Mouse (Mus musculus) embryo, embryonic 11.5 days (tissue): ENCODE measurements around the gene Gas2.
A peak's percentile ranks its signal among the peaks of the same experiment; 100 is the strongest.

ENCODE experiments used
- DNase-seq: peaks from one replicate; pipeline ENCODE4 v3.0.0-alpha.2; 2012; ENCODE audit warnings: low read depth, low spot score

The Gas2 gene

GRCm38 (mm10) chr7:51861250-51862096, at the start of gene Gas2:
Gene Gas2 (plus strand): TSS chr7:51862015.
- DNase-seq = peak; percentile 81

GRCm38 (mm10) chr7:51815473-51816282, 46.1 kb upstream of the Gas2 start:
- DNase-seq = no peak

GRCm38 (mm10) chr7:51816283-51816839, 45.5 kb upstream of the Gas2 start:
- DNase-seq = no peak

GRCm38 (mm10) chr7:51818251-51818974, 43.4 kb upstream of the Gas2 start:
- no peak for DNase-seq

- no peak for DNase-seq
Measured at GRCm38 (mm10) chr7:51819891-51820290, 41.9 kb upstream of the Gas2 start.

- DNase-seq = no peak
Measured at GRCm38 (mm10) chr7:51821467-51821866, 40.3 kb upstream of the Gas2 start.

DNA sequence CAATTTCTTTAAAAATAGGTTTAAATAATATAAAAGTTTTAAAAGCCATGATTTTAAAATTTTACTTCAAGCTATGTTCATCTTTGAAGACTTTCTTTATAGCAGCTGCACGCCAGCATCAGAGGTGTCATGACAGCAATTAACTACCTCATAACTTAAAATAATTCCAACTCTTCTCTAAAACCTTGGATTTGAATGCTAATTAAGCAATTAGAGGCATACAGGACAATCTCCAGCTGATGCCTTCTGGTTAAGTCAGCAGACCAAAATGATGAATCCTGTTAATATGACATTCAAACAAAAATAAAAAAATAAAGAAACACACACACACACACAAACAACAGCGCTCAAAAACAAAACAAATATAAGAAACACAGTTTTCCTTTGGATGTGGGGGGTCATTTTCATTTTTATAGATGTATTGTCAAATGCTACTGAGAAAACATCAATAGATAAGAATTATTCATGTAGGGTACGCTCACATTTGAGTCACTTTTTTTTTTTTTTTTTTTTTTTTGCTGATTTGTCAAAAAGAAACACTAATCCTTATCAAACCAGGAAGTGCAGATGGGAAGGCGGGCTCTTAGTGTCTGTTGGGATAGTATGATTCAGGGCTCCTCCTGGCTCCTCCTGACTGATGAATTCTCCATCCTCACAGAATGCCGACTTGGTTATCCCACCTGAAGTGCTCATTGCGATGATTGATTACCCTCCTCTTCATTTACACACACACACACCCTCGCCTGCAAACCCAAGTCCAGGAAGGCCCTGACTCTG, 38.1 kb upstream of the Gas2 start:
- DNase-seq = no peak

GRCm38 (mm10) chr7:51831917-51832316, 29.9 kb upstream of the Gas2 start:
- peak; percentile 44 for DNase-seq

- DNase-seq = no peak
Measured at GRCm38 (mm10) chr7:51840515-51840914, 21.3 kb upstream of the Gas2 start.

- DNase-seq = no peak
Measured at GRCm38 (mm10) chr7:51850877-51851276, 10.9 kb upstream of the Gas2 start.

GRCm38 (mm10) chr7:51851890-51852507, 9.8 kb upstream of the Gas2 start:
- DNase-seq = no peak

DNA sequence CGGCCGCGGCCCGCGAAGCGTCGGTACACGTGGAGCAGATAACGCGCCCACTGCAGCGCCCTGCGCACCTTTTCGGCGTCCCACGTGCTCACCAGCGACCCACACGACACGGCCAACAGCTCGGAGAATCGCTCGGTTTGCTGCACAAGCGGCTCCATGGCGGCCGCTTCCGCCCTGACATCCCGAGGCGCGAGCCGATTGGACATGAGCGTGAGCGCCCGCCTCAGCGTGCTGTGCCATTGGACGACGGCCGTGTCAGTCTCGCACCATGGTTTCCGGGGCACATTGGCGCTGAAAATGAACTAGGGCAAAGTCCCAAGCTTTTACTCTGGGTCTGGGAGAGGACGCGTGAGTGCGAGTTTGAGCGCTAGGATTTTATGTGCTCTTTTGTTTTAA, 280 bp downstream of the Gas2 start, which contains the start of gene Fancf:
TSS of gene Fancf (minus strand) at position 171 of the 396 bp plus-strand sequence.
- peak; percentile 90 for DNase-seq

GRCm38 (mm10) chr7:51862842-51863241, 1.0 kb downstream of the Gas2 start:
- no peak for DNase-seq

GRCm38 (mm10) chr7:51865336-51865735, 3.5 kb downstream of the Gas2 start:
- DNase-seq = no peak

GRCm38 (mm10) chr7:51867983-51868382, 6.2 kb downstream of the Gas2 start:
- no peak for DNase-seq

DNA sequence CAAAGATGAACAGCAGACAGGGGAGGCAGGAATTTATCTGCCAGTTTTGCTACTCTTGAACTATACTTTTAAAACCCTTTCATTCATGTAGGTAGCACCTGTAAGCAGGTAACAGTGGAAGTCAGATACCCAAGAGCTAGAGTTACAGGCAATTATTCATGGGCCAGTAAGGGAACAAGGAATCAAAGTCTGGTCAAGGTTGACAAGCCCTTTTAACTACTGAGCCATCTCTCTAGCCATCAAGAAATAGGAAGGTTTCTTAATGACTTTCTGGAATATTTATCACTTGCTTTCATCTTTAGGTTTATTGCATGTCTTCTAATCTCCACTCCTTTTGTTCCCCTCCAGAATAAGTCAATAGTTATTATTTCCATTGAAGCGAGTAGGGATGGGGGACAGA, 10.2 kb downstream of the Gas2 start:
- DNase-seq = no peak

DNA sequence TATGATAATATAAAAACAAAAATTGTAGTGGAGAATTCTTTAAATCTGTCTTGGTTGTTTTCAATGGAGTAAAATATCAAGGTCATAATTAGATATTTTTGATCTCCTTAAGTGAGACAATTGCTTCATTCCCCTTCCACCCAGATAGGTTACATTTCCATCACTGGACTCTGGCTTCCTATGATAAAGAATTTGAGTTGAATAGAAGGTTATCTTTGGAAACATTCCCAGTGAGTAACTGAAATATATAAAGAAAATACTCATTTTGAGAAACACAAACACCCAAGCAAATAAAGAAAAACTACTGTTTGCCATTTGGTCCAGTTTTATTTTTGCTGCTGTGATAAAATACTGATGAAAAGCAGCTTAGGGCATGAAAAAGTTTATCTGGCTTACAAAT, 10.8 kb downstream of the Gas2 start:
- no peak for DNase-seq

GRCm38 (mm10) chr7:51876316-51876715, 14.5 kb downstream of the Gas2 start:
- no peak for DNase-seq

GRCm38 (mm10) chr7:51878730-51879129, 16.9 kb downstream of the Gas2 start:
- DNase-seq = no peak

DNA sequence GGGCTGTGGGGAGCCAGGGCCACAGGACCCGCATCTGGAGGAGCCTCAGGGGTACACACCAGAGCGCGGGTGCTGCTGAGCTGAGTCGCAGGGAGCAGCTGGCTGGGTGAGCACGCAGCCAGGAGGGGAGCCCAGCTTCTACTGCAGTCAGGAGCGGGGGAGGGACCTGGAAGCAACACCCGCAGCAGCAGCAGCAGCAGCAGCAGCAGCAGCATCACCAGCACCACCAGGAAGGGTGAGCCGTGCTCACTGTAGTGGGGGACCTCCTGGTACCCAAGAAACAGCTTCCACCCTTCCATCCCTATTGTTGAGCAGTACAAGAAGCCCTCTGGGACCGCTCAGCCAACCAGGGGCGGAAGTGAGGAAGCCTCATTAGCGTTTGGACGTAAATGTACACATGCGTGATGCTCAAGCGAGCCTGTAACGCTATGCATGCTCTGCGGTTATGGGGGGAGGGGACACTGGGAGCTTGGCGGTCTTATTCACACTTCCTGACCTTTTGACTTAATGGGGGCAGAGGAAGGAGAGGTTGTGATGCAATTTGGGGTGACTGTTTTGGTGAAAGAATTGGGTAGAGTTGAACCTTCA, 17.4 kb downstream of the Gas2 start:
- DNase-seq = no peak
